Mouse (Mus musculus) testis, adult 2 months (tissue): Measurements from ENCODE around the gene Grb2. TPM values are rescaled to one million over a fixed set of nuclear protein-coding genes. Genes with fewer than 3 reads are reported as not detected.

Experiments used
- H3K27ac ChIP-seq: fragments of 200-500 bp; 2 replicates; pipeline ENCODE4 v1.5.1; 2012; ENCODE audit warnings: low read depth, low read length; ENCODE audit not compliant: control insufficient read depth, insufficient read depth
- H3K27me3 ChIP-seq: fragments of 200-500 bp; 2 replicates; pipeline ENCODE4 v1.6.1; 2012; ENCODE audit warnings: mild to moderate bottlenecking, low read length, moderate library complexity; ENCODE audit not compliant: control insufficient read depth, insufficient read depth
- H3K36me3 ChIP-seq: fragments of 200-500 bp; 2 replicates; pipeline ENCODE4 v1.6.1; 2012; ENCODE audit warnings: mild to moderate bottlenecking, low read length; ENCODE audit not compliant: control insufficient read depth, insufficient read depth
- H3K4me1 ChIP-seq: fragments of 200-500 bp; 2 replicates; pipeline ENCODE4 v1.6.1; 2012; ENCODE audit warnings: low read length; ENCODE audit not compliant: control insufficient read depth, insufficient read depth
- H3K4me3 ChIP-seq: fragments of 200-500 bp; 2 replicates; pipeline ENCODE4 v1.5.1; 2012; ENCODE audit warnings: low read depth, mild to moderate bottlenecking, low read length, moderate library complexity, mixed read lengths; ENCODE audit not compliant: control insufficient read depth
- CTCF ChIP-seq: fragments of 200-500 bp; IDR thresholded peaks from 2 replicates; pipeline ENCODE4 v1.5.1; 2012; ENCODE audit warnings: low read depth, mild to moderate bottlenecking, inconsistent platforms, low read length, moderate library complexity; ENCODE audit not compliant: control insufficient read depth, insufficient read depth, insufficient replicate concordance
- POLR2A ChIP-seq: fragments of 200-500 bp; IDR thresholded peaks from 2 replicates; pipeline ENCODE4 v1.6.1; 2012; ENCODE audit warnings: low read depth, mild to moderate bottlenecking, inconsistent platforms, low read length, moderate library complexity; ENCODE audit not compliant: control insufficient read depth
- polyA plus RNA-seq: library from polyadenylated mRNA; depleted of rRNA; stranded (reverse); fragments of >200 nt; gene quantifications from 2 replicates; pipeline ENCODE4 v1.2.3, GENCODE M21; 2012

Gene Grb2
- polyA plus RNA-seq, 1 experiment = 7.7 TPM

GRCm38 (mm10) chr11:115676738-115677137 lies 31.7 kb downstream of the Grb2 start:
- Histone ChIP-seq H3K27ac (no peak overlapping the region), H3K27me3 (no peaks in the 10 kb centered on the region), H3K36me3 (no peaks in the 10 kb centered on the region), H3K4me1 (0 out of 2 replicates have a peak, but pooled peaks cover 2% of the 10 kb centered on the region), H3K4me3 (peak overlapping the region; percentile 3; the same call in 1 of the 2 replicates)
- no peak for TF ChIP-seq POLR2A
- TF ChIP-seq CTCF = no peak

GRCm38 (mm10) chr11:115674235-115674865 lies 34.0 kb downstream of the Grb2 start:
- H3K4me1 ChIP-seq = 0 out of 2 replicates have a peak, but pooled peaks cover 2% of the 10 kb centered on the region
- H3K27ac ChIP-seq = no peak overlapping the region
- no peak overlapping the region for H3K4me3 ChIP-seq
- TF ChIP-seq POLR2A = no peak
- TF ChIP-seq CTCF = no peak
- no peaks in the 10 kb centered on the region for H3K36me3 ChIP-seq
- no peaks in the 10 kb centered on the region for H3K27me3 ChIP-seq

GRCm38 (mm10) chr11:115673471-115674234 lies 34.7 kb downstream of the Grb2 start:
- Histone ChIP-seq H3K27ac (no peak overlapping the region), H3K36me3 (no peaks in the 10 kb centered on the region), H3K27me3 (no peaks in the 10 kb centered on the region), H3K4me3 (no peak overlapping the region), H3K4me1 (0 out of 2 replicates have a peak, but pooled peaks cover 2% of the 10 kb centered on the region)
- TF ChIP-seq CTCF (no peak), POLR2A (no peak)

GRCm38 (mm10) chr11:115672226-115672987 lies 36.0 kb downstream of the Grb2 start:
- TF ChIP-seq POLR2A = no peak
- TF ChIP-seq CTCF = no peak
- H3K4me3 ChIP-seq = no peak overlapping the region
- H3K27ac ChIP-seq = no peak overlapping the region
- no peaks in the 10 kb centered on the region for H3K36me3 ChIP-seq
- 0 out of 2 replicates have a peak, but pooled peaks cover 2% of the 10 kb centered on the region for H3K4me1 ChIP-seq
- H3K27me3 ChIP-seq = no peaks in the 10 kb centered on the region

GRCm38 (mm10) chr11:115670451-115671050 lies 37.8 kb downstream of the Grb2 start:
- H3K36me3 ChIP-seq = no peaks in the 10 kb centered on the region
- H3K4me3 ChIP-seq = no peak overlapping the region
- no peaks in the 10 kb centered on the region for H3K27me3 ChIP-seq
- H3K4me1 ChIP-seq = 0 out of 2 replicates have a peak, but pooled peaks cover 2% of the 10 kb centered on the region
- no peak for TF ChIP-seq POLR2A
- TF ChIP-seq CTCF = no peak
- no peak overlapping the region for H3K27ac ChIP-seq

GRCm38 (mm10) chr11:115663676-115664335 lies 44.6 kb downstream of the Grb2 start:
- no peaks in the 10 kb centered on the region for H3K36me3 ChIP-seq
- TF ChIP-seq POLR2A (no peak), CTCF (no peak)
- no peak overlapping the region for H3K4me3 ChIP-seq
- H3K27me3 ChIP-seq = no peaks in the 10 kb centered on the region
- no peaks in the 10 kb centered on the region; the same call in 1 of the 2 replicates for H3K4me1 ChIP-seq
- H3K27ac ChIP-seq = no peak overlapping the region

GRCm38 (mm10) chr11:115660376-115660775 lies 48.0 kb downstream of the Grb2 start:
- TF ChIP-seq CTCF (no peak), POLR2A (no peak)
- H3K4me1 ChIP-seq = no peaks in the 10 kb centered on the region; the same call in 1 of the 2 replicates
- H3K27me3 ChIP-seq = no peaks in the 10 kb centered on the region
- H3K36me3 ChIP-seq = no peaks in the 10 kb centered on the region
- no peak overlapping the region for H3K27ac ChIP-seq
- no peak overlapping the region for H3K4me3 ChIP-seq
